Mouse (Mus musculus): ENCODE results near the gene Tspan2. TPM values are rescaled to one million over a fixed set of nuclear protein-coding genes. Genes with fewer than 3 reads are reported as not detected.
A peak's percentile ranks its signal among the peaks of the same experiment; 100 is the strongest.

Gene Tspan2
- total and polyA plus RNA-seq, 2 experiments from 2014 or later: 10.1 to 14.0 TPM

DNA sequence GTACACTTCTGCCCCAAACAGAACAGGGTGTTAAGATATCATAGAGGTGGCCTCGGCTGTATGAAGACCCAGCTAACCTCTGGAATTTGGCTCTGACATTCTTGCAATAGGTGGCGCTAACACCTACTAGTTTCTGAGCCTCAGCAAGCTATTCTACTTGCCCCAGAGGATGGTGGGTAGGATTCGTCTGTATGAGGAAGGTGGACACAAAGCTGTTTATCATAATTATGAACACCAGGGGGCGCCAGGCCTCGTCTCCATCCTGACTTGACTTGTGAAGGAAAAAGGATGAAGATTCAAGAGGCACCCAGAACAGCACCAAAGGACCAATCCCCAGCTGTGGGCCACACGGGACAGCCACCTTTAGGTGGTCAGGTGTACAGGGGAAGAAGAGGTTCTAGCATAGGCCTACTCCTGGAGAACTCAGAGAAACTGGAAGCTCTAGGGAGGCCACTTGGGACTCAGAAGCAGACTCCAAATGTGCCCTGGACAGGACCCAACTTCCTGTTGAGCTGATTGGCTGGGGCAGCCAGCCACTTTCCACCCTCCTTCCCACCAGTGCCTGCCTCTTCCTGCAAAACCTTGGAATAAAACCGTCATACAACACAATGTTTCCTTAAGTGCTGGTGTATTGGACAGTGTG lies 32.3 kb upstream of the Tspan2 start:
- Histone ChIP-seq H3K9me3 (ENCODE audit: low read length) (no peaks in the 10 kb centered on the region), H3K9ac (no peak overlapping the region), H3K36me3 (ENCODE audit: insufficient read depth) (no peaks in the 10 kb centered on the region), H3K4me3 (ENCODE audit: low read depth, low read length) (no peak overlapping the region), H3K27ac (ENCODE audit: low read depth, low read length) (no peak overlapping the region), H3K27me3 (ENCODE audit: insufficient read depth, low read length) (no peaks in the 10 kb centered on the region), H3K4me2 (ENCODE audit: low read depth) (no peak overlapping the region), H3K4me1 (ENCODE audit: insufficient read depth) (no peaks in the 10 kb centered on the region; the same call in 1 of the 2 replicates)
- WGBS: 49% methylated on average over 7 of the region's 7 CpGs
- peak; percentile 46 for TF ChIP-seq CTCF (IDR thresholded peaks at IDR 0.05; ENCODE audit: low read depth)
- DNase-seq (no peak), ATAC-seq (no peak)

DNA sequence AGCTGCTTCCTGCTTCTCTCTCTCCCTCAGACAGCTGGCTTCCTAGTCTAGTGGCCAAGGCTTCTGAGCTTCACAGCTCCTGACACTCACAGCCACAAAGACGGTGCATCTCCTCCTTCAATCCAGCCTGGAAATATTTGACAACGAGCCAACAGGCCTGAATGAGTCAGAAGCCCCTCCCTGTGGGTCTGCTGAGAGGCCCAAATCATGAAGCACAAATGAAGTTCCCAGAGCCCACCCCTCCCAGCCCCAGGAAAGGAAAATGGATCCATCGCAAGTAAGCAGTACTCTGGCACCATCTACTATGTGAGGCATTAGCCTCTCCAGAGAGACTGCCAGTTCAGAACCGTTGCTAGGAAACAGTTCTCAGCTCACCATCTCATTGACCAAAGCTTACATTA lies 30.3 kb upstream of the Tspan2 start:
- Histone ChIP-seq H3K4me1 (ENCODE audit: insufficient read depth) (no peaks in the 10 kb centered on the region; the same call in 1 of the 2 replicates), H3K27me3 (ENCODE audit: insufficient read depth, low read length) (no peaks in the 10 kb centered on the region), H3K9me3 (ENCODE audit: low read length) (no peaks in the 10 kb centered on the region), H3K36me3 (ENCODE audit: insufficient read depth) (no peaks in the 10 kb centered on the region), H3K27ac (ENCODE audit: low read depth, low read length) (no peak overlapping the region), H3K4me2 (ENCODE audit: low read depth) (no peak overlapping the region), H3K4me3 (ENCODE audit: low read depth, low read length) (no peak overlapping the region), H3K9ac (no peak overlapping the region)
- DNase-seq (peak; percentile 54), ATAC-seq (peak; percentile 88)
- no peak for TF ChIP-seq CTCF (IDR thresholded peaks at IDR 0.05; ENCODE audit: low read depth)
- 38% methylated on average over 4 of the region's 4 CpGs for WGBS

DNA sequence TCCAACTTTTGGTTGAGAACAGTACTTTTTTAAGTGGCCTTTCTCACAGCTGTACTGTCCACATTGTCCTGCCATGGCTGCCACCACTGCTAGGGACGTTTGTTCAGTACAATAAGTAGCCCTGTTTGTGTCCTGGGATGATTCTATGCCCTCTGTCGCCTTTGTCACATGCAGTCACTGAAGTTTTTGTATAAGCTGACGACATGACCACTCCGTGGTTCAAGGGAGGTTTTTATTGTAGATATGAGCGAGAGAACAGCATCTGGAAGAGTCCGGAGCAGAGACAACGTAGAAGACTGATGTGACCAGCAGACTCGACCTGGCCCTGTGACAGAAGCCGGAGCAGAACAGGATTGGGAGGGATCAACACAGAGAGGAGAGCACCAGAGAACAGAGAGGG lies 25.7 kb upstream of the Tspan2 start:
- no peak overlapping the region for H3K9ac ChIP-seq
- H3K27me3 ChIP-seq (ENCODE audit: insufficient read depth, low read length): no peaks in the 10 kb centered on the region
- DNase-seq (no peak), ATAC-seq (no peak)
- H3K9me3 ChIP-seq (ENCODE audit: low read length): no peaks in the 10 kb centered on the region
- TF ChIP-seq CTCF (IDR thresholded peaks at IDR 0.05; ENCODE audit: low read depth): no peak
- no peaks in the 10 kb centered on the region; the same call in 1 of the 2 replicates for H3K4me1 ChIP-seq (ENCODE audit: insufficient read depth)
- H3K27ac ChIP-seq (ENCODE audit: low read depth, low read length): no peak overlapping the region
- no peak overlapping the region for H3K4me3 ChIP-seq (ENCODE audit: low read depth, low read length)
- H3K36me3 ChIP-seq (ENCODE audit: insufficient read depth): no peaks in the 10 kb centered on the region
- WGBS: 66% methylated on average over 9 of the region's 9 CpGs
- H3K4me2 ChIP-seq (ENCODE audit: low read depth): no peak overlapping the region

DNA sequence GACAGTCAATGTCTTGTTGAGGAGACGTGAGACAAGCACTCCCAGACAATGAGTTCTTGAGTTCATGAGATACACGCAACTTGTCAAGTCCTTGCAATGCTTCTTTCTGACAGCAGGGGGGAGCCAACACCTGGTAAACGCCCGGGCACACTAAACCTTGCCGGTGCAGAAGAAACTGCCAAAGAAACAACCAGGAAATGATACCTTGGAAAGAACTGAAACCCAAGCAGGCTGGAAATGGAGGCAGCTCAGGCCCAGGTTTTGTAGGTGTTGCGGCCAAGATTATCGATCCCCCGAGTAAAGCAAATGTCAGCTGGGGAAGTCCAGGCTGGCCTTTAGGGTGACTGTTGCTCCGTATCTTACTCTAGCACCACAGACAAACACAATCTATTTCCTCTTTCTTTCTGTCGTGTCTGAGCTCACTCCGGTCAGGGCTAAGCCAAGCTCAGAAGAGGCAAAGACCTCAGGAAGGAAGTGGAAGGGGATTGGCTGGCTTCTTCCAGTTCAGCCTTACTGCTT lies 19.2 kb upstream of the Tspan2 start:
- TF ChIP-seq CTCF (IDR thresholded peaks at IDR 0.05; ENCODE audit: low read depth): peak; percentile 89
- no peak overlapping the region for H3K9ac ChIP-seq
- H3K4me3 ChIP-seq (ENCODE audit: low read depth, low read length): no peak overlapping the region
- peak; percentile 84 for DNase-seq
- no peaks in the 10 kb centered on the region for H3K4me1 ChIP-seq (ENCODE audit: insufficient read depth)
- no peaks in the 10 kb centered on the region for H3K36me3 ChIP-seq (ENCODE audit: insufficient read depth)
- no peaks in the 10 kb centered on the region for H3K9me3 ChIP-seq (ENCODE audit: low read length)
- peak; percentile 84 for ATAC-seq
- peak overlapping the region; percentile 23; the same call in 1 of the 2 replicates for H3K4me2 ChIP-seq (ENCODE audit: low read depth)
- no peaks in the 10 kb centered on the region for H3K27me3 ChIP-seq (ENCODE audit: insufficient read depth, low read length)
- H3K27ac ChIP-seq (ENCODE audit: low read depth, low read length): no peak overlapping the region
- 33% methylated on average over 11 of the region's 11 CpGs for WGBS

DNA sequence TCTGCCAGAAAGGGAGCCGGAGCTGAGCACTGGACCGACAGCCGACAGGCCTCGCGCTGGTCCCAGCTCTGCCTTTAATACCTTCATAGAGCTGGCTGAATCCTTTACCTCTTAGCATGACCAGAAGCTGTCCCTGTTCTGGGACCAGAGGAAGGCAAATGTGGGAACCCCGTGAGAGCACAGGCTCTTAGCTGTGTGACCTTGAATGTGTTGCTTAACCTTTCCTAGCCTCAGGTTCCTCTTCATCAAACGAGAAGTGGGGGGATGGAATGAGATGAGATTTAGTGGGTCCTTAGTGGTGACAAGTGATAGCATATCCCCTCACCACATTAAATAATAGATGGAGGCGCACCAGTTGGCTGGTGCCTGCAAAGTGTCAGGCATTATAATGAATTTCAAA lies 18.5 kb upstream of the Tspan2 start:
- no peak overlapping the region for H3K27ac ChIP-seq (ENCODE audit: low read depth, low read length)
- no peak for DNase-seq
- no peak overlapping the region for H3K4me3 ChIP-seq (ENCODE audit: low read depth, low read length)
- TF ChIP-seq CTCF (IDR thresholded peaks at IDR 0.05; ENCODE audit: low read depth): no peak
- H3K4me2 ChIP-seq (ENCODE audit: low read depth): no peak overlapping the region
- H3K9me3 ChIP-seq (ENCODE audit: low read length): no peaks in the 10 kb centered on the region
- H3K36me3 ChIP-seq (ENCODE audit: insufficient read depth): no peaks in the 10 kb centered on the region
- 91% methylated on average over 8 of the region's 8 CpGs for WGBS
- ATAC-seq: no peak
- H3K4me1 ChIP-seq (ENCODE audit: insufficient read depth): no peaks in the 10 kb centered on the region
- H3K9ac ChIP-seq: no peak overlapping the region
- H3K27me3 ChIP-seq (ENCODE audit: insufficient read depth, low read length): no peaks in the 10 kb centered on the region

DNA sequence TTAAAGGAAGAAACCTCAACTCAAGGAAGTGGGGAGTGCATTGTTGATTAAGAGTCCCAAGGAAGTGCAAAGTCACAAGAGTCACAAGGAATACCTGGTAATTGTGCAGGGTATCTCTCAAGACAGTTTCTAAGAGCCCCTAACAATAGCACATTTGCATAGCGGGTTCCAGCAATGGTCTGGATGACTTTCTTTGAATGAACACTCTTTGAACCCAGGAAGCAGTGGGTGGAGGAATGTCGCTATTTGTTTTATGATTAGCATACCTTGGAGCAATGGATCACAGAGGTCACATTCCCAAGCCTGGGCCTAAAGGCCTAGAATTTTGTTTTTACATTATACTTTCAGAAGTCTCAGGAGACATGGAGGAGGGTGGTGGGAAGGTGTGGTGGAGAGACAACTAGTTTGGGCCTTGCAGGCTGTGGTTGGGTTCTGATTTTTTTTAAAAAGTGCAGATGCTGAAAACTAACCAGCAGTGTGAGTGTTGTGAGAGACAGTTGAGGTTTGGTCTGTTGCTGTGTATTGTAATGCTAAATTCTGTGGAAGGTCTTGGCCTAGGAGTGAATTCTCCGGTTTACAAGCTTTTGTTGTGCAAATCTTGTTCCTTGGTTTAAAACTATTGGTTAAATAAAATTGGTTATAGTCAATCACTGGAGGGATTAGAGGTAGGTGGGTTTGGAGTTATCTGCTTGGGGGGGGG lies 16.6 kb upstream of the Tspan2 start:
- Histone ChIP-seq H3K4me1 (ENCODE audit: insufficient read depth) (no peaks in the 10 kb centered on the region), H3K9me3 (ENCODE audit: low read length) (no peaks in the 10 kb centered on the region), H3K4me2 (ENCODE audit: low read depth) (no peak overlapping the region), H3K9ac (no peak overlapping the region), H3K27ac (ENCODE audit: low read depth, low read length) (no peak overlapping the region), H3K4me3 (ENCODE audit: low read depth, low read length) (no peak overlapping the region), H3K27me3 (ENCODE audit: insufficient read depth, low read length) (no peaks in the 10 kb centered on the region), H3K36me3 (ENCODE audit: insufficient read depth) (no peaks in the 10 kb centered on the region)
- DNase-seq: no peak
- ATAC-seq: no peak
- no peak for TF ChIP-seq CTCF (IDR thresholded peaks at IDR 0.05; ENCODE audit: low read depth)
- WGBS: 62% methylated on average over 3 of the region's 3 CpGs

DNA sequence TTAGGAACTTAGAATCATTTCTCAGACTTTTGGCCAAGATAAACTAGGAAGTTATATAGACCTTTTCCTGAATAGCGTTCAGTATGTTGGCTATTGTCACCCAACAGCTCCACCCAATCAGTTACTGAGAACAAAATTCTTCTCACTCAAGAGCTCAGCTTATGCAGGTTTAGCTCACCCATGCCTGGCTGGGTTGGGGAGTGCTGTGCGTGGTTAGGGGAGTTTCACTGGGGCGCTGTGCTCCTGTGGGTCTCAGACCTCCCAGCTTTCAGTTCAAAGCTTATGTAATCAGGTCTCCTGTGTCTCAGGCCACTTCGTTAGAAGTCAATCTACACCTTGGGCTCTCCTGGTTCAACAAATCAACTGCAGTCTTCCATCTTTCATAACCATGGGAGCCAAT lies 11.2 kb upstream of the Tspan2 start:
- no peak overlapping the region for H3K9ac ChIP-seq
- 71% methylated on average over 4 of the region's 4 CpGs for WGBS
- DNase-seq (no peak), ATAC-seq (no peak)
- no peaks in the 10 kb centered on the region for H3K36me3 ChIP-seq (ENCODE audit: insufficient read depth)
- H3K4me2 ChIP-seq (ENCODE audit: low read depth): no peak overlapping the region
- no peaks in the 10 kb centered on the region for H3K9me3 ChIP-seq (ENCODE audit: low read length)
- H3K4me3 ChIP-seq (ENCODE audit: low read depth, low read length): no peak overlapping the region
- H3K27me3 ChIP-seq (ENCODE audit: insufficient read depth, low read length): no peaks in the 10 kb centered on the region
- TF ChIP-seq CTCF (IDR thresholded peaks at IDR 0.05; ENCODE audit: low read depth): no peak
- H3K4me1 ChIP-seq (ENCODE audit: insufficient read depth): 0 out of 2 replicates have a peak, but pooled peaks cover 5% of the 10 kb centered on the region
- no peak overlapping the region for H3K27ac ChIP-seq (ENCODE audit: low read depth, low read length)

Measured in forebrain, postnatal 0 days (tissue).